Mouse (Mus musculus): ENCODE measurements at regions not wholly inside any gene's neighbourhood (a gene's known extent, or its start where the extent isn't known, plus 50 kb on each side); places are given as distances from the start of the nearest gene placed in this dataset.

DNA sequence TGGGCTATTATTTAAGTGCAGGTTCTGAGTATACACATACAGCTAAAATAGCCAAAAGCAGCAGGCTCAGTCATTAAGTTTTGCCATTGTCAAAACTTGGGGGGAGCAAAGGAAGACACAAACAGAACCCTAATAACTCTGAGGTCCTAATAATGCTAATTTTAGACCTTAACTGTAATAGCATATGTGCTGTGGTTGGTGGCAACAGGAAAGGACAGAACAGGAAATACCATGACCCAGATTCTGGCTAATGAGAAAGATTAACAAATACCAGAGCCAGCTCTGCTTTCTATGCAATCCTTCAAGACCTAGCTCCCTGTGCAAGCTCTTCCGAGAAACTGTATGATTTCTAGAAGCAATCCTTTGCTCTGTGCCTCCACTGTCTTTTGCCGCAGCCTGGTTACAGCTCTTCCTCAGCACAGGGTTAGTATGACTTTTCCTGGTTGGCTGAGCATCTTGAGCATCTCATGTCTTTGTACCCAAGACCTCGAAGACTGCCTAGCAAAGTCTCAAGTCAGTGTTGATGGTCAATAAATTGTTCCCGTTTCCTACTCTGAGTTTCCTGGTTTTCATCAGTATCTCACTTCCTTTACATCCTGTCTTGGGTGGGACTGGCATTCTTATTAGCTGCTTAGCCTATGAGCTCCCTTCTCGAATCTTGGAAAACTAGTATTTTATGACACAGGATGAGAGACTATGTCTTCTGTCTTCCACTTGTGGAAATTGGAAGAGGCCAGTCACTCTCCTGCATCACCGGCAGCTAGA lies 49.9 kb upstream of the Eed start:
- DNase-seq (ENCODE audit: low spot score) = no peak

DNA sequence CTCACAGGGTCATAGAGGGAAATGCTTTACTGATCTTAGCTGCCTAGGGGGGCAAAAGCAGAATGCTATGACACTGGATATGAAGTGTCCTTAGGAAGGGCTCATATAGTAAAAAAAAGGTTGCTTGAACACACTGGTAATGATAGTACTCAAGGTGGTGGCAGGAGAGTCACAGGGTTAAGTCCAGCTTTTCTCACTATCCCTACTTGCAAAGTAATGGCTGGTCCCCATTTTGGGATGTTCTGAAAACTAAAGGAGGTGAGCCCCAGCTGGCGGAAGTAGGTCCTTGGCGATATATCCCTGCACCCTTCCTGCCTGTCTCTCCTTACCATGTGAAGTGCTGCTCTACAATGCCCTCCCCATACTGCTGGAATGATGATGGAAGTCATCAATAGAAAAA lies 52.3 kb upstream of the Eed start:
- DNase-seq (ENCODE audit: low spot score) = no peak

DNA sequence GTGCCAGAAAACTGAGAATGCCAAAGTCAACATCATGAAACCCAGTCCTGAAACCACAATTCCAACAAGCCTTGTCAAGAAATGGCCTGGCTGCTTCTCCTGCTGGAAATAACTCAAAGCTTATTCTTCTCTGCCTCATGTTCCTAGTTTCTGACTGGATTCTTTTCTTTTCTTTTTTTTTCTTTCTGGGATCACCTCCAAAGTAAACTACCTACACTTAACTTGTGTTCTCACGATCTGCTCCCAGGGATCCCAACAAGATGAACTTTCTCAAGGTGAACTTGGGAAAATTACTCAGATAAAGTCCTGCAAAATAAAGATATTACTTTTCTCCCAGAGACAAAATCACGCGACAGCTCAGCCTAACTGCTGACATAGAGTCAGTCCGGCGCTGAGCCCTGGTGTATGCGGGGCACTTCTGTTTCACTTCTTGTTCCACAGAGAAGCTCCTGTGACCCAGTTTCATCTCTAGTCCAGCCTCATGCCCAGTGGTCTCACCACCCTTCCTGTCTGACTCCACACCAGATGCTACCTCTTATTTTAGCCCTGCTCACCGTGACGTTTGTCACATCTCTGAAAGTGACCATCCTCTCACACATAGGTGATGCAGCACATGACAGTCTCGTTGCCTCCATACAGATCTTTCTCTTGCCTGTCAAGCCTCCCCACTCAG lies 53.0 kb upstream of the Eed start:
- DNase-seq (ENCODE audit: low spot score) = no peak

- no peak for DNase-seq (ENCODE audit: low spot score)
These were observed 53.7 kb upstream of the Eed start for GRCm38 (mm10) chr7:90034498-90034897.

DNA sequence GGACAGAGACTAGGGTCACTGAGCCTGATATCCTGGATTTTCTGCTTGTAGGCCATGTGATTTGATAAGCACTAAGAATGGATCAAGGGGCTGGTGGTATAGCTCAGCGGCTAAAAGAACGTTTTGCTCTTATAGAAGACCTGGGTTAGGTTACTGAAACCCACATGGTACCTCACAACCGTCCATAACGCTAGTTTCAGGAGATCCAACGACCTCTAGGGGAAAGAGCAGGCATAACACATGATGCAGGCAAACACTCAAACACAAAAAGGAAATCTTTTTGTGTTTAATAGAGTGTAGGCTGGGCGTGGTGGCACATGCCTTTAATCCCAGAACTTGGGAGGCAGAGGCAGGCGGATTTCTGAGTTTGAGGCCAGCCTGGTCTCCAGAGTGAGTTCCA lies 54.6 kb upstream of the Eed start:
- no peak for DNase-seq (ENCODE audit: low spot score)

GRCm38 (mm10) chr7:90037736-90038135 lies 57.0 kb upstream of the Eed start:
- no peak for DNase-seq (ENCODE audit: low spot score)

- no peak for DNase-seq (ENCODE audit: low spot score)
These were observed 58.7 kb upstream of the Eed start for GRCm38 (mm10) chr7:90039504-90039903.

DNA sequence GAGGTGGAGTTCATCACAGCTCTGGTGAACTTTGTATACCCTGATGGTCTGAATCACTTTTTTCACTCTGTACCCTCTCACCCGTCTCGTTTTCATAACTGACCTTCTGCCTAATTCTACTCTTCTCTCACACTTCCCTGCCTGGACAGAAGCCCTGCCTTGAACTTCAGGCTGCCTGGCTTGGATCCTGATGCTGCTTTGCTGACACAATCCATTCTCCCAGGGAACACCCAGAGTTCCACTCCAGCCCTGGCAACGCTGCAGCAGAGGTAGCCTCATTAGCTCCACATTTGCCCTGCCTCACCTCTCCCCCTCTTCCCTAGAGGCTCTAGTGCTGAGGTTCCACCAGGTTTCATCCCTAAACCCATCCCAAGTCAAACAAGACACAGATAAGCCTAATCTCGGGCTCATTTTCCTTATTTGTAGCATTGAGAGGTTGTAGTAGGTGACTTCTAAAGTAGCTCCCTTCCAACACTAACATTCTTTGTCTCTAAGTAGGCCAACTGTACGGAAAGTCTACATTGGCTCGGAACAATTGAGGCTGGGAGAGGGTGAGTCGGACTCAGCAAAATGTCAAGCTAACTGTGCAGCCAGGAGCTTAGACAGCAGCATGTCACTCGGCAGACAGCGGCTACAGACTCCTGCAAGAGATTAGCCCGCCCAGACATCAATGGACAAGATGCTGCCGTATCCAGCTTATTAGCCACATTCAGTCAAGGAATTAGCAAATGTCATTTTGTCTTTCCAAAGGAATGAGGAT lies 60.0 kb upstream of the Eed start:
- no peak for DNase-seq (ENCODE audit: low spot score)

- DNase-seq (ENCODE audit: low spot score) = no peak
These were observed 60.8 kb upstream of the Eed start for GRCm38 (mm10) chr7:90041565-90042024.

DNA sequence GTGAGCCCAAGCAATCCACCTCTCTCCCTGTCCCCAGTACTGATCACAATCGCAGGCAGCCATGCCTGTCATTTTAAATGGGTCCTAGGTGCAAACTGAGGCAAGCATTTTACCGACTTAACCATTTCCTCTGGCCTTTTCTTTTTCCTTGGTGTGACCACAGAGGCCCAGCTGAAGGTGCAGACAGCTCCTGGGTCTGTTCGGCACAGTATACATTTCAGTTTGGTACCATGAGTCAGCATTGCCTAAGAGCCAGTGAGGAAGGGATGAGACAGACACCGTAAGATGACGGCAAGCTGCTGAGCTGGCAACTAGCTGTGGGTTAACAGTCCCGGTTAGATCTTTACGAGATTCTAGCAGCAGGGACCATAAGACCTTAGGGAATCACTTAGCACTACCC lies 61.6 kb upstream of the Eed start:
- DNase-seq (ENCODE audit: low spot score) = no peak

GRCm38 (mm10) chr7:90043526-90043925 lies 62.7 kb upstream of the Eed start:
- DNase-seq (ENCODE audit: low spot score) = no peak

GRCm38 (mm10) chr7:90044100-90044698 lies 63.4 kb upstream of the Eed start:
- no peak for DNase-seq (ENCODE audit: low spot score)

DNA sequence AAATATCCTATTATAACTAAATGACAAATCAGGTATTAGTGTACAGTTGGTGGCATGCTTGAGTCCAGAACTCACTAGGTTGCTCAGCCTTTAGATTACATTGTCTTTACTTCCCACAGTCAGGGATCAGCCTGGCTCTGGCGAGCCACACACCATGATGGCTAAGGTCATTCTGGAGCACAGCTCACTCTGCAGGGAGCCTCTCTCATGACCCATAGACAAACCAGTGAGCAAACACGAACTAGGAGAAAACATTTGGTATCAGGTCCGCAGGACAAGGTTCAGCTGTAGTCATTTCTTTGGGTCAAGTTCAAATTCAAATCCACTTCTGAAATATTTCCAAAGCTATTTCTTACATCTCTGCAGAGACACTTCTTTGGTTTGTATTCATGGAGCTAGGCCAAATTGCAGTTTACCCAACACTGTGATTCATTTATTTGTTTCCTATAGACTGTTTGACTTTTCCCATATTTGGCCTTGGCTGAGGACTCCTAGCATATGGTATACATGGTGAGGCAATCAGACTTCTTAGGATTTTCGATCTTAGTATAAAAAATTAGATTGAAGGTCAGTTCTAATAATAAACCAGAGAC lies 64.5 kb upstream of the Eed start:
- DNase-seq (ENCODE audit: low spot score) = no peak

GRCm38 (mm10) chr7:90046228-90046627 lies 65.4 kb upstream of the Eed start:
- no peak for DNase-seq (ENCODE audit: low spot score)

DNA sequence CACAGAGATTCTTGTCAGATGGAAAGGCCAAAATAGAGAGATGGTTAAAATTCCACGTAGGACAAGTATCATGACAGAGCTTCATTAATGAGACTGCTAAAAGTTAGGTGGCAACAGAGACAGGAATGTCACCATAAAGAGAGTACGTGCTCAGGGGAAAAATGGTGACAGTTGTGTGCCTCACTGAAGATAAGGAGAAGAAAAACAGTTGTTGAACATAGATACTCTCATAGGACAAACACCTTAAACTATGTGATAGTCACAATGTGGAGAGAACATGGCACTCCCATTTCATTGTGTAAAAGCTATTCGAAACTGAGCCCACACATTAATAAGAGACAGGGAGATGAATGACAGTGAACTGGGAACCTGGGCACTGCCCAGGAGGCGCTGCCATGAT lies 66.1 kb upstream of the Eed start:
- DNase-seq (ENCODE audit: low spot score) = no peak

DNA sequence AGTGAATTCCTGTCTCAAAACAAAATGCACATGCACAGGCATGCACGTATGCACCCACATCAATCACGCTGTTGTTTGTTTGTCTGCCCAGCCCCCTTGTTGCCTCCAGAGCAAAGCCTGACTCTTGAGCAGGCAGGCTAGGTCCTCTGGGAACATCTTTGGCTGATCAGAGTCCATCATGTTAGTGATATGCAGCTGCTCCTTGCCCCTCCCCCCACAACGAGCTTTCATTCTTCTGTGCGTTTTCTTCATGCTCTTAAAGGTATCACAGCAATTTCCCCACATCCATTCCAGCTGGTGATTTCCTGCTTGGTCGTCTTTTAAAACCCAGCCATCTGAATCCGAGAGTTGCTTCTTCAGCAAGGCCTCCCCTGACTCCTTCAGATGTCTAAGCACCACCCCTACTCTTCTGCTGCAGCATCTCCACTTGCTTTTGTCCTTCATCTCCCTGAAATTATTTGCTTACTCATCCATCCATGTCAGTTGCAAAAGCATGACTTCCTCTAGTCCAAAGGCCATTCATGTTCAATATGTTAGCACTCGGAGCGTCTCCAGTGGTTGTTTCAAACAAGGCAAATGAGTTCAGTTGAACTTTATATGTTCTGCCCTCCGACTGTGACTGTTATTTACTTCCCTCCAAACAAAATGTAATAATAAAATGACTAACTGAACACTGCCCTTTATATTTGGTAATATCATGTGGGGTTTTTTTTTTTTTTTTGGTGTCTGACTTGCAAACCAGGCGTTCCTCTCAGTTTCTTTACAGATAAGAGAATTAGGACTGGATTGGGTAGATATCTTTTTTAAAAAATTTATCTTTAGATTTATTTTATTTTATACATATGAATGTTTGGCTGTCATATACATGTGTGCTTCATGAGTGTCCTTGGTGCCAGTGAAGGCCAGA lies 67.9 kb upstream of the Eed start:
- no peak for DNase-seq (ENCODE audit: low spot score)

DNA sequence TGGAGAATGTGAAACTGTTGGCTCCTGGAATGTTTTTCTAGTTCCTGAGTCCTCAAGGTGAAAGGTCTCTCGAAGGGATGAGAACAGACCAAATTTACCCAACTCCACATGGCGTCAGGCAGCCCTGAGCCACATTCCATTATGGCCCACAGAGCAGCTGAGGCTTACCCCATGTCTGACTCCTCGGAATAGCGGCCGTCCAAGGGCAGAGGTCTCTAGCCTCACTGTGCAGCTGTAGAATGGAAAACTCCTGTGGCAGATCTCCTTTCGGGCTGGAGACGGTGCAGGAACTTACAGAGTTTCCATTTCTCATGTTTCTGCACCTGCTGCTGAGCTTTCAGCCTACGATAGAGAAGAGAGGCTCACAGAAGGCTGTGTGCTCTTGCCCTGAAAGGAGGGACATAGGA lies 69.1 kb upstream of the Eed start:
- no peak for DNase-seq (ENCODE audit: low spot score)

DNA sequence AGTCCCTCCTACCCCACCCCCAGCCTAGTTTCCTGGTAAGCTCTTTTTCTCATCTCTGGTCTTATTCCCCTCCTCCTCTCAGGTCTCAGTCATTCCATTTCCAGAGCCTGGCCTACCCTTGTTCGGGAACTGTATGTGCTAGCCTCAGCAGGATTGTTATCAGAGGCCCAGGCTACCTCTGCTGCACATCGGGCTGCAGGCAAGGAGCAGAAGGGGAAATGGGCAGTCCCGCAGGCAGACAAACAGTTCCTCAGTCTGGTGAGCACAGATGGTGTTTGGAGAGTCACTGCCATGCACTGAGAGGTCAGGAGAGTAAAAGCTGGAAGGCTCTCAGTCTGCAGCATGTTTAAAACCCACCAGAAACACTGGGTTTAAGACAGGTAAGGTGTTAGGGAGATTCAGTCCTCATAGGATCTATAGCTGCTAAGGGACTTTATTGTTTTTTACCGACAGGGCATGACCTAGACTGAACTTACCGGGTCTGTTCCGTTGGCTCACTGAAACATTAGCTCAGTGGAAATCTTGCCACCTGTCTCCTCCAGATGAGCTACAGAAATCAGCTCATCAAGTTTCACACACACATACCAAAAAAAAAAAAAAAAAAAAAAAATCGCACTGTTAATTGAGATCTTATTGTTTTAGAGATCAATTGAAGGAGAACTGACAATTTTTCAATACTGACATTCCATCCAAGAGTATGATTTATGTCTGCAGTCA lies 74.2 kb upstream of the Eed start:
- DNase-seq (ENCODE audit: low spot score) = no peak

GRCm38 (mm10) chr7:90057947-90058346 lies 72.1 kb upstream of the Picalm start:
- no peak for DNase-seq (ENCODE audit: low spot score)

GRCm38 (mm10) chr7:90058636-90059035 lies 71.4 kb upstream of the Picalm start:
- DNase-seq (ENCODE audit: low spot score) = no peak

GRCm38 (mm10) chr7:90059249-90059628 lies 70.8 kb upstream of the Picalm start:
- DNase-seq (ENCODE audit: low spot score) = no peak
